Mouse (Mus musculus) urinary bladder, postnatal 25 days (tissue): ENCODE results near the gene Kif1bp.

ENCODE experiments used
- DNase-seq: peaks from one replicate; pipeline ENCODE4 v3.0.0; 2022; ENCODE audit warnings: low spot score

Gene Kif1bp

GRCm38 (mm10) chr10:62556558-62556901 lies 21.7 kb downstream of the Kif1bp start:
- no peak for DNase-seq

DNA sequence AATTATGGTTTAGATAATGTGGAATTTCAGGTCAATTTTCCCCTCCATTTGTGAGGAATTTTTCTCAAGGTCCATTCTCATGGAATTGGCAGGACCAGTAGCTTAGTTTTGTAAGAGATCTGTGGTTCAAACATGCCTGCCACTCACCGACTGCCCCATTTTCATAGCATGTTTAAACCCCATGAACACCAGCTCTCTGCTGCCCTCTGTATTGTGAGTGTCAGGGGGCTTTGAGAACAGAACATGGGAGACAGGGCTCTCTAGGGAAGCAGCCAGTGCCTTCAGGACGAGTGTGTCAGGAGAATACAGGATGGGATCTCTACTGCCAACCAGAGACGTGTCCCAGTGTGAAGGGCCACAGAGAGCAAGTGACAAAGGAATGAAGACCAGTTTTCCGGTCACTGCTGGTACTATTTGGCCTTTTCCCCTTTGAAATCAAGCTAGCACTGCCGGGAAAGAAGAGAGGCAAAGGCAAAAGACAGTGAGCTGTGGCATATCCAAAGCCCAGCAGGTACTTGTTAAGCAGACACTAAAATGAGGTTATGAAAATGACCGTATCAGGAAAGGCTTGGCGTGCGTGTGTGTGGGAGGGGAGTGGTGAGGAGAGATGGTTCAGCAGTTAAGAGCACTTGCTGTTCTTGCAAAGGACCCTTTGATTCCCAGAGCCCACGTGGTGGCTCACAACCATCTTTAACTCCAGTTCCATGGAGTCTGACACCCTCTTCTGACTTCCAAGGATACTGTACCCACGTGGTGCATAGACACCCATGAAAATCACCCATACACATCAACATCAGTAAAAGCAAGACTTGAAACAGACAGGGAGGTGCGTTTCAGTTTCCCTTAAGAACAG lies 22.3 kb downstream of the Kif1bp start:
- no peak for DNase-seq

GRCm38 (mm10) chr10:62553611-62554091 lies 24.6 kb downstream of the Kif1bp start:
- no peak for DNase-seq

DNA sequence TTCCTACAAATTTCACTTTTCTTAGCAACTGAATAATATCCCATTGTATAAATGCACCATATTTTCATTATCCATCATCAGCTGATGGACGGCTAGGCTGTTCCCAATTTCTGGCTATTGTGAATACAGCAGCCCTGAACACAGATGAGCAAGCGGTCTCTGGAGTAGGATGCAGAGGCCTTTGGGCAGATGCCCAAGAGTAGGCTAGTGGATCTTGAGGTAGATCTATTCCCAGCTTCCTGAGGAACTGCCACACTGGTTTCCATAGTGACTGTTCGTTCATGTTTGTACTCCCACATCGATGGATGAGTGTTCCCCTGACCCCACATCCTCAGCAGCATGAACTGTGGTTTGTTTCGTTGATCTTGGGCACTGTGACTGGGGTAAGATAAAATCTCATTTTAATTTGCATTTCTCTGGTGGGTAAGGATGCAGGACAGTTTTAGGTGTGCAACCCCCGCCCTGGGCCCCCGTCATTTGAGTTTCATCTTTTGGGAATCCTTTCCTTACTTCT lies 27.4 kb downstream of the Kif1bp start:
- no peak for DNase-seq

DNA sequence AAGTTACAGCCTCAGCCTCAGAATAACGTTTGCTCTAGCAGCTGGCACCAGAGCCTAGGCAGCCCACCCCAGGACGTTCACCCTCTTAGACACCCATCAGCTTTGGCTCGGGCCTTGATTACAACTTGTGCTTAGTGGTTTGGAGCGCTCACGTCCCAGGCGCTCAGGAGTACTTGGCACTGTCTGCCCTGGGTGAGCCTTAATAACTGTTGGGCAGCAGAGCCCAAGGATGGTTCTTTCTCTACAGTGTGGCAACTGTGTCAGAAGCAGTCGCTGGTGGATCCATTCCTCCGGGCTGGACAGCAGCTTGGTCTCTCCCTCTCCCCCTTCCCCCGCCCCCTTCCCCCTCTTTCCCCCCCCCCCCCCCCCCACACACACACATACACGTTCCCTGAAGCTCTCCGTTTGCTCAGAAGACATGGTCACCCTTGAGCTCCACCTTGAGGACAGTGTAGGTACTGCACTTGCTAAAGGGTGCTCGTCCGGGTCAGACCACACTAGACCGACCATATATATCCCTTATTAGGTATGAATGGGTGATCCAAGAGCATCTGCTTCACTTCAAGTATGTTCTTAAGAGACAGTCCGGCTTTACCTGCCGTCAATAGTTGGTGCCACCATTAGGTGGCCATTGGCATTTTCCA lies 28.6 kb downstream of the Kif1bp start:
- peak; percentile 78 for DNase-seq

DNA sequence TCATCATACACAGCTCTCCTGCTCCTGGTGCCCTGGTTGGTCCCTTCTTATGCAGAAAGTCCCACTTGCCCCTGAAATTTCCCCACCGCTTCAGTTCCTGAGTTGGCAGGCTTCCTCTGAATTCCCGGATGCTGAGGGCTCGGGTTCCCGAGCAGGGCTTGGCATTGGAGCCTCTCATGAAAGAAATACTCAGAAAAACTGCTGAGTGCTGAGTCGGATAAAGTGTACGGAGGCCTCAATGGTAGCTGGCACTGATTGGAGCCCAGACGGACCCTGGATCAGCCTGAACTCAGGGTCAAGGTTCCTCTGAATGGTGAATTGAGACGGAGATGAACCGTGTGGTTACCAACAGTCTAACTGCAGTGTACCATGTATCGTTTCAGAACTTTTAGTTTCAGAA lies 31.8 kb downstream of the Kif1bp start:
- DNase-seq: no peak

DNA sequence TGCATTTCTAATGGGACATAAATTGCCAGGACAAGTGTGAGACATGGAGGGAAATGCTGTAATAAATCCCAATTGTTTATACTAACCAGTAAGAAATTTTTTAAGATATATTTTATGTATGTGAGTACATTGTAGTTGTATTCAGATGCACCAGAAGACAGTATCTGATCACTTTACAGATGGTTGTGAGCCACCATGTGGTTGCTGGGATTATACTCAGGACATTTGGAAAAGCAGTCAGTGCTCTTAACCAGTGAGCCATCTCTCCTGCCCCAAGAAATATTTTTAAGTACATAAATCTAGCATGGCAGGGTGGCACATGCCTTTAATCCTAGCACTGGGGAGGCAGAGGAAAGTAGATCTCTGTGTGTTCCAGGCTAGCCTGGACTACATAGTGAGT lies 32.5 kb downstream of the Kif1bp start:
- DNase-seq: no peak

- no peak for DNase-seq
Measured at GRCm38 (mm10) chr10:62544316-62544715, 33.9 kb downstream of the Kif1bp start.

DNA sequence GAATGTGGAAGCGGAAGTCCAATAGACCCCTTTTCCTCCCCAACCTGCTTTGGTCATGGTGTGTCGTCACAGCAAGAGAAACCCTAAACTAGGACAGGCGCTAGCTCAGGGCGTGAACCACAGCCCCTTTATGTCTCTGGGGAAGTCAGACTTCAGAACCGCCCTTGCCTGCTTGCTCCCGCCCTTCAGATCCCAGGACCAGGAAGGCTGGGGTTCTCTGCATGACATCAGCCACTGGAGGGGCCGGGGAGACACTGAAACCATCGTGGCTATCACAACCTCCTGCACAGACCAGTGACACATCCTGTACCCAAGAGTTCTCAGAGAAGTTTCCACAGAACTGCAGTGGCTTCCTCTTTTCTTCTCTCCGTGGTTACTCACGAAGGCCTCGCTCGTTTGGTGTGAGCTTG lies 34.9 kb downstream of the Kif1bp start:
- no peak for DNase-seq

DNA sequence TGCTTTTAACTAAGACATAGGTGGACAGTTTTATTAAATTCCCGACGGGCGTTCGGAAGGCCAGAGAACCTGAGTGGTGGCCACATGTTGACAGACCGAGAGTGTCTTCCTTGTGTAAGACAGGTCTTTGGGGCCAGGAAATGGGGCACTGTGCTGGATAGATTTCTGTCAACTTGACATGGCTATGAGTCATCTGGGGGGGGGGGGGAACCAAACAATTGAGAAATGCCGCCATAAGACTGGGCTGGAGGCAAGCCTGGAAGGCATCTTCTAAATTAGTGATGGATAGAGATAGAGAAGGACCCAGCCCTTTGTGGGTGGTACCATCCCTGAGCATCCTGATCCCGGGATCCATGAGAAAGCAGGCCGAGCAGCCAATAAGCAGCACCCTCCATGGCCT lies 35.3 kb downstream of the Kif1bp start:
- DNase-seq: no peak

- no peak for DNase-seq
Measured at GRCm38 (mm10) chr10:62542507-62542906, 35.8 kb downstream of the Kif1bp start.

- DNase-seq: no peak
Measured at GRCm38 (mm10) chr10:62541499-62541898, 36.8 kb downstream of the Kif1bp start.

- DNase-seq: no peak
Measured at GRCm38 (mm10) chr10:62540800-62541199, 37.5 kb downstream of the Kif1bp start.

DNA sequence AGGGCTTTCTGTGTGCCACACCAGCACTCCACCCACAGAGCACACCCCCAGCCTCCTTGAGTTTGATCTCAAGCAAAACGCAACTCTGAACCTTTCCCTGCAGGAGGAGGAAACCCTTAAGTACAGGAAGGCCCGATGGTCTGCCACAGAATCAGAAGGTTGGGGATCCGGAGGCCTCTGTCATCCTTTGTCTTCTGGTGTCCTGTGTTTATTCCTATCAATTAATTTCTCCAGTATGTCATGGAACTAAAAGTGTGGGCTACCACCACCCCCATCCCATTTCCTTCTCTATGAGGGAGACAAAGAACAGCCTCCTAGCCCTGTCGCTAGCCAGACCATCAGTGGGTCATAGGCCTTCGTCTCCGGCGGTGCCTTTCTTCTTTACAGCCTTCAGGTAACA lies 43.7 kb downstream of the Kif1bp start:
- DNase-seq: no peak

GRCm38 (mm10) chr10:62532832-62533231 lies 45.4 kb downstream of the Kif1bp start:
- DNase-seq: no peak

DNA sequence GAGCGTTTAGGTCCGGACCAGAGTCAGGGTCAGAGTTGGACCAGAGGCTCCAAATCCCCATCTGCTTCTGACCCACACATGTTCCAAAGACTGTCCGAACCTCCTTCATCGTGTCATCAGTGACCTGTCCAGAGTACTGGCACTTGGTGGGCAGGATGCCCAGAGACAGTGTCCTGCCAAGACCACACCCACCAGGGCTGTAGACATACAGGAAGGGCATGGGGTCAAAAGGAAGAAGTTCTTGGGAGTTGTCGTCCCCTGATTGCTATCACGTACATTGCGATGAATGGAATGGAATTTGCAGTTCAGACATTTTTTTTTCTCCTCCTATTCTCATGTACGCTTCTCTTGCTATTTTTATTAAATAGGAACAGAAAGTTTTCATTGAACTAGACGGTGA lies 48.1 kb downstream of the Kif1bp start:
- no peak for DNase-seq

GRCm38 (mm10) chr10:62527351-62527750 lies 50.9 kb downstream of the Kif1bp start, which contains the start of gene Srgn:
Gene Srgn (minus strand): TSS chr10:62527451.
- no peak for DNase-seq

- no peak for DNase-seq
Measured at GRCm38 (mm10) chr10:62522346-62522950, 55.8 kb downstream of the Kif1bp start.

- no peak for DNase-seq
Measured at GRCm38 (mm10) chr10:62521763-62522162, 56.5 kb downstream of the Kif1bp start.

DNA sequence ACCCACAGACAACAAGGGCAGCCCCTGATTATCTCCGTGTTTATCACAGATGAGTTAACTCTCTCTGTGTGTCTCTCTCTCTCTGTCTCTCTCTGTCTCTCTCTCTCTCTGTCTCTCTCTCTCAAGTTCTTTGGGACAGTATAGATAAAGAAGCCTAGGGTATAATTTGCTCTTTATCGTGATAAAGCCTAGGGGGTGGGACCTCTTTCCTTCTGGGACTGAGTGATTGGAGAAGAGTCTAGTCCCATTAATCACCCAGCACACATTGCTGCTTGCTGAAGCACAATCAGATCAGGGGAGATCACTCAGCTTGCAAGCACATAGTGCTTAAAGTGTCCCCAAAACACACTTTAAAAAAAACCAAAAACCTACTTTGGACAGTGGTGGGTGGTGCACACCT lies 57.3 kb downstream of the Kif1bp start:
- no peak for DNase-seq

- no peak for DNase-seq
Measured at GRCm38 (mm10) chr10:62517511-62517910, 60.7 kb downstream of the Kif1bp start.

- DNase-seq: no peak
Measured at GRCm38 (mm10) chr10:62512855-62513254, 65.4 kb downstream of the Kif1bp start.

GRCm38 (mm10) chr10:62511528-62511927 lies 66.7 kb downstream of the Kif1bp start:
- DNase-seq: no peak
